Mouse (Mus musculus): ENCODE measurements around the gene Gm4969. TPM values are rescaled to one million over a fixed set of nuclear protein-coding genes. Genes with fewer than 3 reads are reported as not detected.

Gm4969 gene
- polyA plus RNA-seq, 1 experiment: 0.19 TPM

- DNase-seq (ENCODE audit: low read depth): peak; percentile 40
These were observed 24.4 kb downstream of the Gm4969 start for GRCm38 (mm10) chr7:19093537-19094385.

- DNase-seq (ENCODE audit: low read depth): no peak
These were observed 25.0 kb downstream of the Gm4969 start for GRCm38 (mm10) chr7:19093174-19093521.

- no peak for DNase-seq (ENCODE audit: low read depth)
These were observed 25.6 kb downstream of the Gm4969 start for GRCm38 (mm10) chr7:19092381-19093173.

- DNase-seq (ENCODE audit: low read depth): no peak
These were observed 26.3 kb downstream of the Gm4969 start for GRCm38 (mm10) chr7:19091913-19092312.

GRCm38 (mm10) chr7:19088813-19089212 lies 29.4 kb downstream of the Gm4969 start:
- no peak for DNase-seq (ENCODE audit: low read depth)

- DNase-seq (ENCODE audit: low read depth): no peak
These were observed 31.4 kb downstream of the Gm4969 start for GRCm38 (mm10) chr7:19086760-19087159.

GRCm38 (mm10) chr7:19086042-19086441 lies 32.1 kb downstream of the Gm4969 start:
- no peak for DNase-seq (ENCODE audit: low read depth)

GRCm38 (mm10) chr7:19085495-19085894 lies 32.7 kb downstream of the Gm4969 start:
- DNase-seq (ENCODE audit: low read depth): no peak

- no peak for DNase-seq (ENCODE audit: low read depth)
These were observed 33.2 kb downstream of the Gm4969 start for GRCm38 (mm10) chr7:19084921-19085473.

GRCm38 (mm10) chr7:19084277-19084771 lies 33.8 kb downstream of the Gm4969 start:
- DNase-seq (ENCODE audit: low read depth): no peak

- DNase-seq (ENCODE audit: low read depth): no peak
These were observed 34.5 kb downstream of the Gm4969 start, which contains the start of gene Dmpk for GRCm38 (mm10) chr7:19083701-19084100. Dmpk (plus strand) TSS chr7:19083849.

GRCm38 (mm10) chr7:19083096-19083495 lies 35.1 kb downstream of the Gm4969 start:
- DNase-seq (ENCODE audit: low read depth): no peak

GRCm38 (mm10) chr7:19082171-19082570 lies 36.0 kb downstream of the Gm4969 start:
- no peak for DNase-seq (ENCODE audit: low read depth)

- DNase-seq (ENCODE audit: low read depth): no peak
These were observed 37.7 kb downstream of the Gm4969 start for GRCm38 (mm10) chr7:19080451-19080950.

GRCm38 (mm10) chr7:19078732-19079131 lies 39.4 kb downstream of the Gm4969 start:
- no peak for DNase-seq (ENCODE audit: low read depth)

GRCm38 (mm10) chr7:19077761-19078160 lies 40.4 kb downstream of the Gm4969 start:
- DNase-seq (ENCODE audit: low read depth): no peak

- DNase-seq (ENCODE audit: low read depth): no peak
These were observed 41.6 kb downstream of the Gm4969 start for GRCm38 (mm10) chr7:19076586-19076991.

- DNase-seq (ENCODE audit: low read depth): no peak
These were observed 42.2 kb downstream of the Gm4969 start, which contains the start of gene Dmwd for GRCm38 (mm10) chr7:19075723-19076585. Dmwd (plus strand) TSS chr7:19076227.

GRCm38 (mm10) chr7:19075231-19075630 lies 42.9 kb downstream of the Gm4969 start:
- DNase-seq (ENCODE audit: low read depth): no peak

- no peak for DNase-seq (ENCODE audit: low read depth)
These were observed 43.7 kb downstream of the Gm4969 start for GRCm38 (mm10) chr7:19074494-19074893.

- no peak for DNase-seq (ENCODE audit: low read depth)
These were observed 44.7 kb downstream of the Gm4969 start for GRCm38 (mm10) chr7:19073504-19073903.
